Mouse (Mus musculus) ES-Bruce4 (cell line): ENCODE measurements around the gene Abcc12. TPM values are rescaled to one million over a fixed set of nuclear protein-coding genes. Genes with fewer than 3 reads are reported as not detected.

ENCODE experiments used
- H3K27ac ChIP-seq: 2 replicates; pipeline ENCODE4 v1.5.1; 2012; ENCODE audit warnings: low read length, inconsistent platforms; ENCODE audit not compliant: insufficient read depth
- H3K27me3 ChIP-seq: 2 replicates; pipeline ENCODE4 v1.6.1; 2012; ENCODE audit warnings: mild to moderate bottlenecking, low read length, inconsistent platforms; ENCODE audit not compliant: control insufficient read depth, poor library complexity, insufficient read depth, severe bottlenecking
- H3K36me3 ChIP-seq: 2 replicates; pipeline ENCODE4 v1.6.1; 2012; ENCODE audit warnings: inconsistent platforms, mild to moderate bottlenecking, low read length, moderate library complexity; ENCODE audit not compliant: control insufficient read depth, poor library complexity, insufficient read depth, severe bottlenecking
- H3K4me1 ChIP-seq: one replicate; pipeline ENCODE4 v1.8.1; 2011; ENCODE audit warnings: low read length; ENCODE audit not compliant: control insufficient read depth, insufficient read depth
- H3K4me3 ChIP-seq: 2 replicates; pipeline ENCODE4 v1.5.1; 2011; ENCODE audit warnings: low read depth, mild to moderate bottlenecking, low read length
- H3K9ac ChIP-seq: 2 replicates; pipeline ENCODE4 v1.6.1; 2012; ENCODE audit warnings: low read depth, mild to moderate bottlenecking, inconsistent platforms; ENCODE audit not compliant: poor library complexity, severe bottlenecking
- H3K9me3 ChIP-seq: replicated peaks from 2 replicates; pipeline ENCODE4 v1.6.1; 2012; ENCODE audit warnings: mild to moderate bottlenecking, low read length, inconsistent platforms; ENCODE audit not compliant: control insufficient read depth, poor library complexity, insufficient read depth, severe bottlenecking
- CTCF ChIP-seq: IDR thresholded peaks from one replicate; pipeline ENCODE4 v1.8.1; 2011; ENCODE audit warnings: low read depth, low read length
- EP300 ChIP-seq: IDR thresholded peaks from 2 replicates; pipeline ENCODE4 v1.6.1; 2011; ENCODE audit warnings: low read depth, low read length; ENCODE audit not compliant: insufficient read depth
- POLR2A ChIP-seq: IDR thresholded peaks from one replicate; pipeline ENCODE4 v1.8.1; 2011; ENCODE audit warnings: low read length; ENCODE audit not compliant: insufficient read depth
- polyA plus RNA-seq: library from polyadenylated mRNA; stranded (reverse); fragments of >200 nt; gene quantifications from 2 replicates; pipeline ENCODE4 v1.2.4, GENCODE M21; 2011; ENCODE audit warnings: low read depth; ENCODE audit not compliant: missing spikeins, insufficient read depth, insufficient read length

The Abcc12 gene
- polyA plus RNA-seq, 1 experiment: not detected

DNA sequence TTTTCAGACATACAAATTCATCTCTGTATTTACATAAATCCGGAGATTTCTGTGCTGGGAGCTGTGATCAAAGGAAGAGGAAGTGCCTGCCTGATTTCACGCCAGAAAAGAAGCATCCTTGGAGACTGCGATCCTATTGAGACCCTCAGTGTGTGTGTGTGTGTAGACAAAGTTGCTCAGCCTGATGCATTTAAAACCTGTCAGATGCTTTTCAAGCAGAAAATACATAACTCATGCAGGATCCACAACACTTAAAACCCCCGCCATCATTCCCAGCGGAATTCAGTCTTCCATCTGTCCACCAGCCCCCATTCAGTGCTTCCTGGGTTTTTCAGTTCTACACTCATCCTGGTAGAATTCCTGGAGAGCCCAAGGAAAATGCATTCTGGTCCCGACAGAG, 107.4 kb downstream of the Abcc12 start:
- Histone ChIP-seq H3K36me3 (no peaks in the 10 kb centered on the region), H3K4me3 (no peak overlapping the region), H3K9ac (no peak overlapping the region), H3K4me1 (no peaks in the 10 kb centered on the region), H3K27ac (no peak overlapping the region), H3K9me3 (no peaks in the 10 kb centered on the region), H3K27me3 (no peaks in the 10 kb centered on the region)
- TF ChIP-seq CTCF: no peak
- TF ChIP-seq POLR2A: no peak
- no peak for TF ChIP-seq EP300

DNA sequence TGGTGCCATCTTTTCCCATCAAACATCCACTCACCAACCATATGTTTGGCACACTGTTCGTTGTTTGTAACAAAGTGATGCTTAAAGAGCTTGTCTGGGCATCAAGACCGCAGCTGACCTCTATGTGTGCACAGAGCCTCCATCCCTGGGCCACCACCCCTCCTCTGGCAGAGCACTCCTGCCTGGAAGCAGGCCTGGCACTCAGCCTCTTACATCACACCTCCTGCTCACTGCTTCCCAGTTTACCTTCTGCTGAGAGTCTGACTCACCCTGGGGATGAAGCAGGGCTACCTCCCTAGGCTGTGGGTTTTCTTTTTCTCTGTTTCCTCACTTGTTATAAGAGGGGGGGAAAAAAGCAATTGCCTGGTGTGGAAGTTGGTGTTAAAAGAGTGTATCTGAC, 109.8 kb downstream of the Abcc12 start:
- Histone ChIP-seq H3K9ac (no peak overlapping the region), H3K4me1 (no peaks in the 10 kb centered on the region), H3K9me3 (no peaks in the 10 kb centered on the region), H3K27ac (no peak overlapping the region), H3K27me3 (no peaks in the 10 kb centered on the region), H3K36me3 (no peaks in the 10 kb centered on the region), H3K4me3 (no peak overlapping the region)
- TF ChIP-seq EP300 (no peak), CTCF (no peak), POLR2A (no peak)

DNA sequence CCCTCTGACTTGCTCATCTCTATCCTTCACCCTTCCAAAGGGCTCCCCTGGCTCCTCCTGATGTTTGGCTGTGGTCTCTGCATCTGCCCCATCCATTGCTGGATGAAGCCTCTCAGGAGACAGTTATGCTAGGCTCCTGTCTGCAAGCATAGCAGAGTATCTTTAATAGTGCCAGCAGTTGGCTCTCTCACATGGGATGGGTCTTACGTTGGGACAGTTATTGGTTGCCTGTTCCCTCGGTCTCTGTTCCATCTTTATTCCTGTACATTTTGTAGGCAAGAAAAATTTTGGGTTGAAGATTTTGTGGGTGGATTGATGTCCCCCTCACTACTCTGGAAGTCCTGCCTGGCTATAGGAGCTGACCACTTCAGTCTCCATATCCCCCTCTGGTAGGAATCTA, 117.3 kb downstream of the Abcc12 start:
- H3K27ac ChIP-seq: no peak overlapping the region
- H3K9ac ChIP-seq: no peak overlapping the region
- no peaks in the 10 kb centered on the region for H3K36me3 ChIP-seq
- TF ChIP-seq EP300: no peak
- no peak for TF ChIP-seq POLR2A
- TF ChIP-seq CTCF: no peak
- H3K4me1 ChIP-seq: no peaks in the 10 kb centered on the region
- H3K4me3 ChIP-seq: no peak overlapping the region
- H3K27me3 ChIP-seq: no peaks in the 10 kb centered on the region
- no peaks in the 10 kb centered on the region for H3K9me3 ChIP-seq

DNA sequence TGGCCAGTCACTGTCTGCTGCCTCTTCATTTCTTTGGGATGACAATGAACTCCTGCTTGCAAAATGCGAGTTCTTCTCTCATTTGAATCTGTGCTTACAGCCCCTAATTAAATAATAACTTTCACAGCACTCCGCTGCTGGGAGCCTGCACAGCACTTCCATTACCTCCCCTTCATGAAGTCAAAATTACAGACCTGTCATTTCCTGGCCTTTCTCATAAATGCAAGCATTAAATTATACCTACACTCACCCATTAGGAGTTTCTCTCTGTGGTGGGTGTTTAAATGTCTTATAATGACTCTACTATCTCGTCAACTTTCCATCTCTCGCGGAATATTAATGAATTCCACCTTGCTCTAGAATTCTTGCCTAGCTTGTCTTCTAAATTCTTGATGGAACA, 120.1 kb downstream of the Abcc12 start:
- Histone ChIP-seq H3K27me3 (no peaks in the 10 kb centered on the region), H3K27ac (no peak overlapping the region), H3K4me1 (no peaks in the 10 kb centered on the region), H3K9me3 (no peaks in the 10 kb centered on the region), H3K4me3 (no peak overlapping the region), H3K36me3 (no peaks in the 10 kb centered on the region), H3K9ac (no peak overlapping the region)
- TF ChIP-seq EP300: no peak
- TF ChIP-seq CTCF: no peak
- TF ChIP-seq POLR2A: no peak

DNA sequence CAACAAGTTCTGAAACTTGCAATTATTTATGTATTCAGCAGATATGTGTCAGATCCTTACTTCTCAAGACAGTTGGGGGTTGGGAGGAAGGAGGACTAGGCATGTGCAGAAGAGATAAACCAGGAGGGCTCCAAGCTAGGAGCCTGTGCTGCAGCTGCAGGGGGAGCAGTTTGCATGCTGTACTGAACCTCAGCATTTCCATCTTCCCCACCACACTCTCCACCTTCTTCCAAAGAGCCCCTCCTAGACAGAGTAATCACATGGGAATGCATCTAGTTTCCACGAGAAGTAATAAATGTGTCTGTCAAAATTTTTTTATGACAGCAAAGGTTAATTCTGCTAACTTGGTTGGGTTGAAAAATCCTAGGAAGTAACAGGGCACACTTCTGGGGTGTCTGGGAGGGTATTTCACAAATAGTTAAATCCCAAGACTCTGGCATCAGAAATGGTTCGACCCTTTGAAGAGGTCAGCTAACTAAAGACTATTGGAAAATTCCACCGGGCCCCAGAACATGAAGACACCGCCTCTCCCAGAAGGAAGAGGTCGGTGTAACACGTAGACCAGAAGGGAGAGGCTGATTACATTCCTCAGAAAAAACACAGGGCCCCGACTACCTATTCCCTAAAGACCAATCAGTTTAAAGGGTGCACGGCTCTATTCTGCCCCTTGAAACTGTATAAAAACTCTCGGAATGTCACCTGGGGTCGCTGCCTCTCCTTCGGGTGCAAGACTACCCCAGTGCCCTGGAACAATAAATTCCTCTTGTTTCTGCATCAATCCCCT, 126.6 kb downstream of the Abcc12 start:
- TF ChIP-seq CTCF (no peak), EP300 (no peak), POLR2A (no peak)
- Histone ChIP-seq H3K4me1 (no peaks in the 10 kb centered on the region), H3K4me3 (no peak overlapping the region)

DNA sequence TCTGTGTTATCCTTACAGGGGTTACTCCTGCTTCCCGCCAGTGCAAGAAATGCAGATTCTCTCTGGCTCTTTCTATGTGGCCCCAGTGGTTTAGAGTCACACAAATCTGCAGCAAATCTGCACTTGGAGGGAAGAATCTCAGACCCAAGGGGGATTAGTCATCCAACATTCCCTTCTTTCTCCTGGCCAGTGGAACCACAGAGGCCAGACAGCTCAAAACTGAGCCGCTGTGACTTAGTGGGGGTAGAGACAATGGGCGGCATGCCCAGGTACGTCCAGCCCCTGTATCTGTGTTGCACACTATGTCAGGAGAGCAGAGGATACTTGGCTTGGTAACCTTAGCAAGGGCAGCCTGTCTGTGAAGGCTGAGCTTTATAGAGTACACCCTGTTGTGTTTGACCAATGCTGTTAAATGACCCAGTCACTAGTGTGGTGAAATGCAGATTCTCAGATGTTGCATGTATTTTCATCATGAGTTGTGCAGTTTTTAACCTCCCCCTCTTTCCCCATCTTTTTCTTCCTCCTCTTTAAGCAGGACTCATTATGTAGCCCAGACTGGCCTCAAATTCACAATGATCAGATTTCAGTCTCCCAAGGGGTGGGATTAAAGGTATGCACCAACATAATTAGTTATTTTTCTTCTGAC, 130.5 kb downstream of the Abcc12 start:
- H3K27me3 ChIP-seq: no peaks in the 10 kb centered on the region
- H3K9me3 ChIP-seq: no peaks in the 10 kb centered on the region
- H3K4me3 ChIP-seq: no peak overlapping the region
- TF ChIP-seq EP300 (no peak), CTCF (no peak), POLR2A (no peak)
- no peak overlapping the region for H3K27ac ChIP-seq
- H3K9ac ChIP-seq: no peak overlapping the region
- H3K36me3 ChIP-seq: no peaks in the 10 kb centered on the region
- no peaks in the 10 kb centered on the region for H3K4me1 ChIP-seq

More for the DNA sequence above, 126.6 kb downstream of the Abcc12 start:
- Histone ChIP-seq H3K9me3 (no peaks in the 10 kb centered on the region), H3K27ac (no peak overlapping the region), H3K27me3 (no peaks in the 10 kb centered on the region), H3K9ac (no peak overlapping the region), H3K36me3 (no peaks in the 10 kb centered on the region)
